Mouse (Mus musculus) embryonic facial prominence, embryonic 11.5 days (tissue): ENCODE results near the gene M1ap. TPM values are rescaled to one million over a fixed set of nuclear protein-coding genes. Genes with fewer than 3 reads are reported as not detected.

ENCODE experiments used
- ATAC-seq: fragments of 200-750 bp; cut with Nextera tagmentation; replicated peaks from 2 replicates; pipeline ENCODE4 v1.8.0; 2017; ENCODE audit warnings: low read depth; ENCODE audit not compliant: insufficient number of reproducible peaks, low FRiP score, low TSS enrichment
- DNase-seq: peaks from one replicate; pipeline ENCODE4 v3.0.0-alpha.2; 2015; ENCODE audit warnings: low spot score
- H3K27ac ChIP-seq: fragments of 300-500 bp; sonication (generic); replicated peaks from 2 replicates; pipeline ENCODE4 v1.5.1; 2014; ENCODE audit warnings: mild to moderate bottlenecking, low read depth, low read length, control low read depth
- H3K27me3 ChIP-seq: fragments of 300-500 bp; sonication (generic); 2 replicates; pipeline ENCODE4 v1.6.1; 2014; ENCODE audit warnings: mild to moderate bottlenecking, low read length, moderate library complexity, mixed read lengths; ENCODE audit not compliant: control insufficient read depth, insufficient read depth
- H3K36me3 ChIP-seq: fragments of 300-500 bp; sonication (generic); replicated peaks from 2 replicates; pipeline ENCODE4 v1.6.1; 2014; ENCODE audit warnings: low read depth, mild to moderate bottlenecking, low read length, moderate library complexity, mixed read lengths; ENCODE audit not compliant: control insufficient read depth, insufficient read depth
- H3K4me1 ChIP-seq: fragments of 300-500 bp; sonication (generic); 2 replicates; pipeline ENCODE4 v1.6.1; 2014; ENCODE audit warnings: low read length, mixed read lengths; ENCODE audit not compliant: control insufficient read depth, insufficient read depth
- H3K4me2 ChIP-seq: fragments of 300-500 bp; sonication (generic); 2 replicates; pipeline ENCODE4 v1.6.1; 2014; ENCODE audit warnings: low read depth, mild to moderate bottlenecking, control low read depth, low read length, moderate library complexity
- H3K4me3 ChIP-seq: fragments of 300-500 bp; sonication (generic); 2 replicates; pipeline ENCODE4 v1.5.1; 2014; ENCODE audit warnings: low read depth, low read length, control low read depth
- H3K9ac ChIP-seq: fragments of 300-500 bp; sonication (generic); replicated peaks from 2 replicates; pipeline ENCODE4 v1.6.1; 2014; ENCODE audit warnings: mild to moderate bottlenecking, control low read depth, low read length
- H3K9me3 ChIP-seq: fragments of 300-500 bp; sonication (generic); replicated peaks from 2 replicates; pipeline ENCODE4 v1.6.1; 2016; ENCODE audit warnings: mild to moderate bottlenecking, low read length, inconsistent platforms, mixed read lengths; ENCODE audit not compliant: control insufficient read depth
- WGBS: fragments of 180-500 bp; shearing (Covaris S2); extraction: QIAGEN DNeasy Blood & Tissue Kit; methylation state at CpG from one replicate; pipeline ENCODE4 v1.1.7; 2014; 5-methylcytosine and 5-hydroxymethylcytosine counted together
- microRNA-seq: library from miRNA; unstranded; fragments of <30 nt; microRNA quantifications from one replicate; pipeline ENCODE4, GENCODE M21; 2016; ENCODE audit warnings: borderline number of aligned reads
- polyA plus RNA-seq: library from polyadenylated mRNA; unstranded; fragments of >200 nt; fragmentation: Nextera tagmentation; extraction: Ambion mirVana; gene quantifications from 2 replicates; pipeline ENCODE4 v1.2.1, GENCODE M21; 2014

The M1ap gene
- polyA plus RNA-seq, 1 experiment from 2014 or later: 0.21 TPM

GRCm38 (mm10) chr6:83070311-83071219, 123.9 kb downstream of the M1ap start:
- peak overlapping the region; percentile 30 for H3K4me3 ChIP-seq
- H3K27me3 ChIP-seq: peaks cover 80% of the 10 kb centered on the region
- ATAC-seq (peak; percentile 11; the same call in 1 of the 2 replicates), DNase-seq (no peak)
- H3K9me3 ChIP-seq: no peaks in the 10 kb centered on the region
- WGBS: under 1% methylated on average over 51 of the region's 58 CpGs
- 0 out of 2 replicates have a peak overlapping the region, but pooled peaks have one; percentile 28 for H3K27ac ChIP-seq
- peak overlapping the region; percentile 30; the same call in 1 of the 2 replicates for H3K9ac ChIP-seq
- no peaks in the 10 kb centered on the region for H3K36me3 ChIP-seq
- H3K4me2 ChIP-seq: peak overlapping the region; percentile 46
- peaks cover 6% of the 10 kb centered on the region for H3K4me1 ChIP-seq

- no peak for DNase-seq
These were observed 124.5 kb downstream of the M1ap start for GRCm38 (mm10) chr6:83071220-83071619.

GRCm38 (mm10) chr6:83074979-83075378, 128.3 kb downstream of the M1ap start:
- H3K9ac ChIP-seq: no peak overlapping the region
- peaks cover 4% of the 10 kb centered on the region for H3K4me1 ChIP-seq
- H3K4me2 ChIP-seq: no peak overlapping the region
- no peak overlapping the region for H3K27ac ChIP-seq
- DNase-seq (no peak), ATAC-seq (no peak)
- H3K4me3 ChIP-seq: no peak overlapping the region
- WGBS: 19% methylated on average over 2 of the region's 2 CpGs
- H3K9me3 ChIP-seq: no peaks in the 10 kb centered on the region
- H3K27me3 ChIP-seq: peaks cover 38% of the 10 kb centered on the region
- H3K36me3 ChIP-seq: no peaks in the 10 kb centered on the region

More at GRCm38 (mm10) chr6:83071220-83071619, 124.5 kb downstream of the M1ap start:
- peak; percentile 52 for ATAC-seq
- Histone ChIP-seq H3K4me1 (peaks cover 6% of the 10 kb centered on the region), H3K36me3 (no peaks in the 10 kb centered on the region), H3K9me3 (no peaks in the 10 kb centered on the region), H3K4me2 (peak overlapping the region; percentile 33), H3K27me3 (peaks cover 73% of the 10 kb centered on the region), H3K27ac (no peak overlapping the region), H3K4me3 (peak overlapping the region; percentile 30), H3K9ac (peak overlapping the region; percentile 13; the same call in 1 of the 2 replicates)
- under 1% methylated on average over 21 of the region's 24 CpGs for WGBS

- H3K9ac ChIP-seq: peak within 1 kb of the TSS; percentile 63
- H3K27ac ChIP-seq: peak within 1 kb of the TSS; percentile 71
- DNase-seq (peak; percentile 100), ATAC-seq (peak; percentile 84)
- H3K9me3 ChIP-seq: no peaks in the 10 kb centered on the region
- WGBS: under 1% methylated on average over 54 of the region's 54 CpGs
- peak within 1 kb of the TSS; percentile 75 for H3K4me2 ChIP-seq
- H3K4me3 ChIP-seq: peak within 1 kb of the TSS; percentile 45
- H3K4me1 ChIP-seq: no peaks in the 10 kb centered on the region
- no peaks in the 10 kb centered on the region for H3K36me3 ChIP-seq
- H3K27me3 ChIP-seq: peaks cover 14% of the 10 kb centered on the region
These were observed 131.1 kb downstream of the M1ap start, which contains the start of gene Pcgf1 for GRCm38 (mm10) chr6:83077630-83078323. Gene Pcgf1 (plus strand): TSS chr6:83077869.

GRCm38 (mm10) chr6:83078324-83078858, 131.7 kb downstream of the M1ap start:
- Histone ChIP-seq H3K4me3 (peak overlapping the region; percentile 45), H3K9me3 (no peaks in the 10 kb centered on the region), H3K36me3 (no peaks in the 10 kb centered on the region), H3K27me3 (peaks cover 18% of the 10 kb centered on the region), H3K9ac (peak overlapping the region; percentile 63), H3K27ac (peak overlapping the region; percentile 71), H3K4me1 (no peaks in the 10 kb centered on the region), H3K4me2 (peak overlapping the region; percentile 65)
- 0% methylated on average over 38 of the region's 46 CpGs for WGBS
- ATAC-seq (peak; percentile 82), DNase-seq (peak; percentile 93)

Small RNAs within 50 kb of the gene (microRNA-seq; reads per million reads assigned to microRNA genes)
- not detected for gene Mir7040

Other genes with a start within 250 kb of the M1ap start
- 116 and 118 TPM in 2 replicates for gene Pole4, start 241.5 kb upstream of the M1ap start, polyA plus RNA-seq
- gene Hk2, start 172.4 kb upstream of the M1ap start, polyA plus RNA-seq: 17.0 and 17.3 TPM in 2 replicates
- gene Sema4f, start 7.1 kb upstream of the M1ap start, polyA plus RNA-seq: 0.97 and 1.3 TPM in 2 replicates
- gene Dok1, start 86.6 kb downstream of the M1ap start, polyA plus RNA-seq: 5.4 and 8.2 TPM in 2 replicates
- 8.9 and 10.1 TPM in 2 replicates for gene Loxl3, start 87.3 kb downstream of the M1ap start, polyA plus RNA-seq
- 105 and 108 TPM in 2 replicates for gene Aup1, start 107.6 kb downstream of the M1ap start, polyA plus RNA-seq
- 33.3 and 34.9 TPM in 2 replicates for gene Htra2, start 108.4 kb downstream of the M1ap start, polyA plus RNA-seq
- 0.45 and 0.66 TPM in 2 replicates for gene Dqx1, start 110.9 kb downstream of the M1ap start, polyA plus RNA-seq
- gene Tlx2, start 123.4 kb downstream of the M1ap start, polyA plus RNA-seq: 7.9 and 9.7 TPM in 2 replicates
- gene Pcgf1, start 131.0 kb downstream of the M1ap start, polyA plus RNA-seq: 40.9 and 42.9 TPM in 2 replicates
- gene Lbx2, start 139.5 kb downstream of the M1ap start, polyA plus RNA-seq: 0.73 and 0.89 TPM in 2 replicates
- 0.62 and 1.8 TPM in 2 replicates for gene Ccdc142, start 154.7 kb downstream of the M1ap start, polyA plus RNA-seq
- 0.97 and 1.8 TPM in 2 replicates for gene Gm42688, start 154.7 kb downstream of the M1ap start, polyA plus RNA-seq
- 126 and 129 TPM in 2 replicates for gene Mrpl53, start 162.1 kb downstream of the M1ap start, polyA plus RNA-seq
- gene Mogs, start 168.6 kb downstream of the M1ap start, polyA plus RNA-seq: 22.1 and 23.9 TPM in 2 replicates
- 146 and 156 TPM in 2 replicates for gene Wbp1, start 174.7 kb downstream of the M1ap start, polyA plus RNA-seq
- gene Ino80b, start 178.5 kb downstream of the M1ap start, polyA plus RNA-seq: 17.5 and 19.5 TPM in 2 replicates
- 17.7 and 18.3 TPM in 2 replicates for gene Rtkn, start 188.6 kb downstream of the M1ap start, polyA plus RNA-seq
- 10.7 and 11.1 TPM in 2 replicates for gene Wdr54, start 209.5 kb downstream of the M1ap start, polyA plus RNA-seq
- gene 1700003E16Rik, start 209.5 kb downstream of the M1ap start, polyA plus RNA-seq: 0.97 and 1.4 TPM in 2 replicates
- 67.0 and 73.5 TPM in 2 replicates for gene Dctn1, start 219.0 kb downstream of the M1ap start, polyA plus RNA-seq